Mouse (Mus musculus): ENCODE results near the gene Ly6g5c. TPM values are rescaled to one million over a fixed set of nuclear protein-coding genes. Genes with fewer than 3 reads are reported as not detected.
A peak's percentile ranks its signal among the peaks of the same experiment; 100 is the strongest.

The Ly6g5c gene
- total and polyA plus RNA-seq, 3 experiments = not detected

DNA sequence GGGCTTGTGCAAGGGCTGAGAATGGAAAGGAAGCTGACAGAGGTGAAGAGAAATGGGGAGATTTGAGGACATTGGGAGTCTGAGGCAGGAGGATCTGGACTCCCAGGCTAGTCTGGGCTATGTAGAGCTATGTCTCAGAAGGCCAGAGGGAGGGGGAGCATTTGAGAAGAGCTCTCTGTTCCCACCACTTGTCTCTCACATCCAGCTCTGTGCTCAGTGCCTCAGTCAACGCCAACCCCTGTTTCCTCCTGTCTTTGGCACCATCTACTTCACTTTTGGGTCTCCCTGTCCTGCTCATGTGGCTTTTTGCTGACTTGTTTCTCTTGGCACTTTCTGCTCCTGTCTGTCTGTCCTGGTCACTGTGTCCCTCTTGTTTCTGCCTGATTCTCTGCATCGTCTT is 30.8 kb upstream of the Ly6g5c start:
- Histone ChIP-seq H3K27me3 (ENCODE audit: control insufficient read depth, insufficient read depth, low read length) (no peaks in the 10 kb centered on the region), H3K4me3 (peak overlapping the region; percentile 57), H3K36me3 (ENCODE audit: control insufficient read depth, insufficient read depth, low read length) (no peaks in the 10 kb centered on the region), H3K79me2 (replicated peaks; ENCODE audit: control insufficient read depth, insufficient read depth, low read length) (no peaks in the 10 kb centered on the region), H3K4me1 (ENCODE audit: control insufficient read depth, insufficient read depth, low read length) (peaks cover 8% of the 10 kb centered on the region), H3K9ac (ENCODE audit: low read depth, low read length) (peak overlapping the region; percentile 73), H3K27ac (peak overlapping the region; percentile 68)
- intact Hi-C loops (cut with DNase I) = no loop called here
- WGBS = 34% methylated on average over 2 of the region's 2 CpGs
- TF ChIP-seq CTCF (IDR thresholded peaks at IDR 0.05) (no peak), POLR2A (IDR thresholded peaks at IDR 0.05; ENCODE audit: insufficient read depth, low read depth, low read length) (no peak), EP300 (IDR thresholded peaks at IDR 0.05; ENCODE audit: insufficient read depth, low read depth, low read length) (no peak)
- no peak for DNase-seq

GRCm38 (mm10) chr17:35077786-35078233 is 30.3 kb upstream of the Ly6g5c start, which contains the start of gene Ly6g6d:
Gene Ly6g6d (minus strand): TSS chr17:35078065.
- Histone ChIP-seq H3K9ac (ENCODE audit: low read depth, low read length) (peak within 1 kb of the TSS; percentile 73), H3K4me1 (ENCODE audit: control insufficient read depth, insufficient read depth, low read length) (peaks cover 8% of the 10 kb centered on the region), H3K27ac (peak within 1 kb of the TSS; percentile 68), H3K27me3 (ENCODE audit: control insufficient read depth, insufficient read depth, low read length) (no peaks in the 10 kb centered on the region), H3K4me3 (peak within 1 kb of the TSS; percentile 57), H3K79me2 (replicated peaks; ENCODE audit: control insufficient read depth, insufficient read depth, low read length) (no peaks in the 10 kb centered on the region), H3K36me3 (ENCODE audit: control insufficient read depth, insufficient read depth, low read length) (no peaks in the 10 kb centered on the region)
- WGBS = 10% methylated on average over 14 of the region's 14 CpGs
- intact Hi-C loops (cut with DNase I) = loop anchor here (1.0 kb wide), 1 partner anchor 57 kb away; no protein-coding TSS in a partner anchor
- peak; percentile 76 for TF ChIP-seq CTCF (IDR thresholded peaks at IDR 0.05)
- no peak for TF ChIP-seq EP300 (IDR thresholded peaks at IDR 0.05; ENCODE audit: insufficient read depth, low read depth, low read length)
- TF ChIP-seq POLR2A (IDR thresholded peaks at IDR 0.05; ENCODE audit: insufficient read depth, low read depth, low read length) = peak; percentile 55; the same call in 1 of the 2 replicates
- peak; percentile 69 to 73 for DNase-seq

GRCm38 (mm10) chr17:35079778-35080177 is 28.3 kb upstream of the Ly6g5c start:
- Histone ChIP-seq H3K27ac (no peak overlapping the region), H3K9ac (ENCODE audit: low read depth, low read length) (no peak overlapping the region), H3K79me2 (replicated peaks; ENCODE audit: control insufficient read depth, insufficient read depth, low read length) (no peaks in the 10 kb centered on the region), H3K27me3 (ENCODE audit: control insufficient read depth, insufficient read depth, low read length) (no peaks in the 10 kb centered on the region), H3K36me3 (ENCODE audit: control insufficient read depth, insufficient read depth, low read length) (no peaks in the 10 kb centered on the region), H3K4me1 (ENCODE audit: control insufficient read depth, insufficient read depth, low read length) (peaks cover 8% of the 10 kb centered on the region), H3K4me3 (no peak overlapping the region)
- intact Hi-C loops (cut with DNase I) = no loop called here
- DNase-seq = peak in 1 of 2 experiments; percentile 26
- 11% methylated on average over 9 of the region's 9 CpGs for WGBS
- peak; percentile 8; the same call in 1 of the 2 replicates for TF ChIP-seq CTCF (IDR thresholded peaks at IDR 0.05)
- no peak for TF ChIP-seq EP300 (IDR thresholded peaks at IDR 0.05; ENCODE audit: insufficient read depth, low read depth, low read length)
- TF ChIP-seq POLR2A (IDR thresholded peaks at IDR 0.05; ENCODE audit: insufficient read depth, low read depth, low read length) = no peak

DNA sequence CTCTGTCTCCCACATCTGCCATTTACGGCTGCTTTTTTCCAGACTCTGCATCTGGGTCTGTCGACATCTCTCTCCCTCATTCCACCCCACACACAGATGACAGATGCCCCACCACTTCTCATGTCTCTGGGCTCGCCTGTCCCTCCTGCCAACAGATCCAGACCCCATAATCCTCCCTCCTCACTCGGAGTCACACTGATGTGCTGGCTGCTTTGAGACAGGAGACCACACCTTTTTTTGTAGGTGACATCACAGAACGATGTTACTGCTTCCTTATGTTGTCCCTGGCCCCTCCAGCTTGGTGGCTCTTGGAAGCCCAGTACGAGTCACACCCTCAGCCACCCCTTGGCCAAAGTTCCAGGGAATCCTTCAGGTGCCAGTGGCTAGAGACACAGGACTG is 27.8 kb upstream of the Ly6g5c start:
- Histone ChIP-seq H3K4me1 (ENCODE audit: control insufficient read depth, insufficient read depth, low read length) (peaks cover 8% of the 10 kb centered on the region), H3K27ac (no peak overlapping the region), H3K4me3 (no peak overlapping the region), H3K27me3 (ENCODE audit: control insufficient read depth, insufficient read depth, low read length) (no peaks in the 10 kb centered on the region), H3K36me3 (ENCODE audit: control insufficient read depth, insufficient read depth, low read length) (no peaks in the 10 kb centered on the region), H3K9ac (ENCODE audit: low read depth, low read length) (no peak overlapping the region), H3K79me2 (replicated peaks; ENCODE audit: control insufficient read depth, insufficient read depth, low read length) (no peaks in the 10 kb centered on the region)
- intact Hi-C loops (cut with DNase I) = no loop called here
- TF ChIP-seq POLR2A (IDR thresholded peaks at IDR 0.05; ENCODE audit: insufficient read depth, low read depth, low read length) (no peak), CTCF (IDR thresholded peaks at IDR 0.05) (no peak), EP300 (IDR thresholded peaks at IDR 0.05; ENCODE audit: insufficient read depth, low read depth, low read length) (no peak)
- DNase-seq = no peak
- 35% methylated on average over 6 of the region's 6 CpGs for WGBS

DNA sequence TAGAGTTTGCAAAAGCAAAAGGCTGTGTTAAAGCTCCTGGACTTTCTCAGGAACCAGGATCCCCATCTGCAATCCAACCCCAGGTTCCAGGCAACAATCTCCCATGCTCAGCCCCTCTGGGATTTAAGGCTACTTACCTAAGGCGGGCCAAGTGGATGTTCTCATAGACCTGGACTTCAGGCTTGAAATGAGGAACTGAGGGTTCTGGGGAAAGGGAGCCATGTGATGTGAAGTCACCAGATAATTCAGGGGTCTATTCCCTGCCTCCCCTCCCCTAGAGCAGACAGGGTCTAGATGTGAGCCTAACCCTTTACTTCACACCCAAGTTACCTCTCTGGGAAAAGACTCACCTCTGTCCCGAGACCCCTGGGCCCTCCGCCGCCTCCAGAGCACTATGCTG is 27.4 kb upstream of the Ly6g5c start:
- Histone ChIP-seq H3K27me3 (ENCODE audit: control insufficient read depth, insufficient read depth, low read length) (no peaks in the 10 kb centered on the region), H3K79me2 (replicated peaks; ENCODE audit: control insufficient read depth, insufficient read depth, low read length) (no peaks in the 10 kb centered on the region), H3K27ac (no peak overlapping the region), H3K9ac (ENCODE audit: low read depth, low read length) (no peak overlapping the region), H3K4me1 (ENCODE audit: control insufficient read depth, insufficient read depth, low read length) (peaks cover 8% of the 10 kb centered on the region), H3K4me3 (no peak overlapping the region), H3K36me3 (ENCODE audit: control insufficient read depth, insufficient read depth, low read length) (no peaks in the 10 kb centered on the region)
- 93% methylated on average over 4 of the region's 4 CpGs for WGBS
- no peak for DNase-seq
- TF ChIP-seq EP300 (IDR thresholded peaks at IDR 0.05; ENCODE audit: insufficient read depth, low read depth, low read length) (no peak), POLR2A (IDR thresholded peaks at IDR 0.05; ENCODE audit: insufficient read depth, low read depth, low read length) (no peak)
- intact Hi-C loops (cut with DNase I) = no loop called here

DNA sequence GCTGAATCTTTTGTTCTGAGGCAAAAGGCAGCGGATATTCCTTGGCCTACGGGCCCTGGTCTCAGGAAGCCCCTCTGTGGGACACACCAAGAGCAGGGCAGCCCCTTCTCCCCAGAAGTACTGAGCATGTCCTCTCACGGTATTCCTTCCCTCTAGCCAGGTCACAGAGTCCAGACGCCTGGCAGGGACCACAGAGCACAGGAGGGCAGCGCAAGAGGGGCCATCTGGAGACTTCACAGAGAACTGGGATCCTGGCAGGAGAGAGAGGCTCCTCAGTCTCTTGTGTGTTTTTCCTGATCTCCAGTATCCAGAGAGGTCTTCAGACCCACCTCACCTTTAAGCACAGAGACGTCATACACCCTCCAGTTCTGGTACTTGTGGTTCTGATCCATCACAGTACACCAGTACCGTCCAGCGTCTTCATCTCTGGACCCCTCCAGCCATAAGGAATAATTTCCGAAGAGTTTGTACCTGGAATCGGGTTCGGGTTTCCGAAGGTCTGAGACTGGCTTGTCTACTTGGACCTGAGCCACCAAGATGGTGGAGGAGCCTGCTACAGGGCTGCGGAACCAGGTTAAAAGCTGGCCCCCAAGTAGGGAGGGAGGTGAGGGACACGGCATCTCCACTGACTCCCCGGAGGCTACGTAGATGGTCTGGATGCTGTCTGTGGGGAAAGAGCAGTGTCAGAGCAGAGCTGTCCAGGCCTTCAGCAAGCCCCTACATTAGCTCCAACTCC is 25.1 kb upstream of the Ly6g5c start:
- no peak for TF ChIP-seq POLR2A (IDR thresholded peaks at IDR 0.05; ENCODE audit: insufficient read depth, low read depth, low read length)
- TF ChIP-seq EP300 (IDR thresholded peaks at IDR 0.05; ENCODE audit: insufficient read depth, low read depth, low read length) = no peak
- TF ChIP-seq CTCF (IDR thresholded peaks at IDR 0.05) = no peak
- Histone ChIP-seq H3K4me3 (no peak overlapping the region), H3K27ac (no peak overlapping the region), H3K4me1 (ENCODE audit: control insufficient read depth, insufficient read depth, low read length) (peaks cover 3% of the 10 kb centered on the region; the same call in 1 of the 2 replicates), H3K9ac (ENCODE audit: low read depth, low read length) (no peak overlapping the region), H3K36me3 (ENCODE audit: control insufficient read depth, insufficient read depth, low read length) (no peaks in the 10 kb centered on the region), H3K27me3 (ENCODE audit: control insufficient read depth, insufficient read depth, low read length) (no peaks in the 10 kb centered on the region), H3K79me2 (replicated peaks; ENCODE audit: control insufficient read depth, insufficient read depth, low read length) (no peaks in the 10 kb centered on the region)
- intact Hi-C loops (cut with DNase I) = no loop called here
- no peak for DNase-seq
- 90% methylated on average over 16 of the region's 16 CpGs for WGBS

All from heart, adult 2 months (tissue).